Mouse (Mus musculus) spleen, adult 2 months (tissue): Measurements from ENCODE around the gene Ablim1.

Experiments used
- CTCF ChIP-seq: fragments of 200-500 bp; IDR thresholded peaks from 2 replicates; pipeline ENCODE4 v1.5.1; 2011; ENCODE audit warnings: mild to moderate bottlenecking, inconsistent platforms; ENCODE audit not compliant: insufficient read depth, insufficient read length, insufficient replicate concordance; ENCODE audit errors: extremely low read depth
- POLR2A ChIP-seq: fragments of 200-500 bp; IDR thresholded peaks from 2 replicates; pipeline ENCODE4 v1.6.1; 2011; ENCODE audit warnings: low read depth, low read length, inconsistent platforms

DNA sequence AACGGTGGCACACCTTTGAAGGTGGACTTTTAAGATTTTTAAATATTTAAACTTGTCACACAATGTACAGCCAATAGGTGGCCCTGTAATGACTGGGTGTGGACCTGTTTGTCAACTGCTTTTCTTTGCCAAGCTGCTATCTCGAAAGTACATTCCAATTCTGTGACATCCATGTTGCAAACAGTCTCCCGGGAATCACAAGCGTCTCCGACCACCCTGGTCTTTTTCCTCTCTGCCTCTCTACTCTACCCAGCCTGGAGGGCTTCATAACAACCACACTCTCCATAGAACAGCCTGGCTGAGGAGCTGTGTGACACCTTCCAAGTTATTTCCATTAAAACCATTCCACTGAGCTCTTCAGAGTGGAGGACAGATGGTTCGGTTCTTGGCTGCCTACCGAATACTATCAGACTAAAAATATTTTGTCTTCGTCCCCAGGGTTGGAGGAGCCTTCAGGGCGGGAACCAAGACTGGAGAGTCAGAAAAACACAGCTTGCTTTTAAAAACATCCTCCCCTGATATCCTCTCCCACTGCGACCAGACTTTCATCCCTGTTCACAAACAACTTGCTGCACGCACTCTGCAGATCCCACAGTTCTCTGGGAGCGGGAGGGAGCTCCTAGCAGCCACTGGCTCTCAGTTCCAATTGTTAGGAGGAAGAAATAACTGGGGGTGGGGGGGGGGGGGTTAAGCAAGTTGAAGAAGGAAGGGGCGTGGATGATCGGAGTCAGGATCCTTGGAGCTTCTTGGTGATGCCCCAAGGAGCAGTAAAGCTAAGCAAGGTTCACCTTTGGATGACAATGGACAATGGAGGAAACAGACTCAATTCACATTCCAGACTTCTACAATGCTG, 216.3 kb downstream of the Ablim1 start:
- TF ChIP-seq CTCF (no peak), POLR2A (no peak)
